14 mouse cellular contexts compared by ENCODE assay signal in the genomic region with DNA sequence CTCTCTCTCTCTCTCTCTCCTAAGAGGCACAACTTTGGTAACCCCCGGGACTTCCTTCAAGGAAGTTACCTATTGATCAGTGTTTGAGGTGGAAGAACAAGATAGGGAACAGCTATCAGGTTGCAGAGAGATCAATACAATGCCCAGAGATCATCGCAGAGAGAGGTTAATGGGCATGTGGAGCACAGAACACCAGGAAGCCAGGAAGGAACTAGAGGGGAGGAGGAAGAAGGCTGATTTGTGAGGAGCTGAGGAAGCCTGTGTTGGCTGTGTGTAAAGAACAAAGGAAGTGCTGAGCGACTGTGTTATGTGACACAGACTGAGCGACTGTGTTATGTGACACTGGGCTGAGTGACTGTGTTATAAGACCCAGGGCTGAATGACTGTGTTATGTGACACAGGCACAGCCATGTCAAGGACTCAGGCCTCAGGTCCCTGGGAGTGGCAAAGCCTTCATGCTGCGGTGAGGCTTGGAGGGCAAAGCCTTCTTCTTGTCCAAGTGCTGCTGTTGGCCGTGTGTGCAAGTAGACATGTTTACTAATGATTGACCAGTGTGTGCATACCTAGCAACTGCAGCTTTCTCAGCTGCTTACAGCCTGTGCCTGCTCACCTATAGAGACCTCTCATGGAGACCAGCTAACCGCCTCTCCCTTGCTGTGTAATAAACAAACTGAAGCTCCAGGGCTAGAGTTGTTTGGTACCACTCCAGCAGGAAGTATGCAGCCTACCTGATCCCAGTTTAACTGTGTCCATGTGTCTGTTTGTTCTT.
A peak's percentile ranks its signal among the peaks of the same experiment; 100 is the strongest.
DNase-seq lines count a peak whose midpoint lies in the region; ATAC-seq and TF ChIP-seq lines count a peak whose summit lies in the region.
"Had no signal": no experiment of that assay in that cellular context is flagged by ENCODE, and none has a peak within 500 bp of the region (broad histone marks: within the 10 kb centered on the region; RNA-seq: fewer than 3 reads in every experiment).

No protein-coding gene starts in this region.

- H3K36me3 ChIP-seq in hindbrain, embryonic 16.5 days (ENCODE audit: control insufficient read depth, insufficient read depth, low read length), result no peaks in the 10 kb centered on the region
- H3K36me3 ChIP-seq in hindbrain, postnatal 0 days (ENCODE audit: insufficient read depth, low read length), result no peaks in the 10 kb centered on the region
- H3K36me3 ChIP-seq: midbrain, embryonic 12.5 days; neural tube, embryonic 12.5 days had no signal

- no peaks in the 10 kb centered on the region for H3K4me1 ChIP-seq in hindbrain, embryonic 16.5 days (ENCODE audit: control insufficient read depth, insufficient read depth, low read depth, low read length)
- H3K4me1 ChIP-seq in hindbrain, postnatal 0 days (ENCODE audit: insufficient read depth, low read length), result no peaks in the 10 kb centered on the region
- H3K4me1 ChIP-seq: midbrain, embryonic 12.5 days; neural tube, embryonic 12.5 days had no signal

- H3K9ac ChIP-seq in hindbrain, embryonic 16.5 days (ENCODE audit: low read depth, low read length), result no peak overlapping the region
- H3K9ac ChIP-seq in hindbrain, postnatal 0 days (replicated peaks; ENCODE audit: low read length), result no peak overlapping the region
- H3K9ac ChIP-seq: hindbrain, embryonic 14.5 days; liver, embryonic 14.5 days; midbrain, embryonic 12.5 days; neural tube, embryonic 12.5 days had no signal

- no peaks in the 10 kb centered on the region for H3K9me3 ChIP-seq in hindbrain, embryonic 16.5 days (ENCODE audit: control insufficient read depth, low read length)
- H3K9me3 ChIP-seq in hindbrain, postnatal 0 days (ENCODE audit: low read length), result no peaks in the 10 kb centered on the region
- H3K9me3 ChIP-seq: midbrain, embryonic 12.5 days; neural tube, embryonic 12.5 days had no signal

- no peak for DNase-seq in hindbrain, postnatal 0 days (ENCODE audit: low spot score)
- peak; percentile 6 for DNase-seq in lung, postnatal 36 days
- no peak for DNase-seq in lung, postnatal 14 days
- DNase-seq in kidney, postnatal 10 days, result peak; percentile 5
- DNase-seq in yolk sac, embryonic 10.5 days (ENCODE audit: low spot score), result peak; percentile 66
- DNase-seq in heart, postnatal 4 days, result no peak
- DNase-seq in right cerebral cortex, postnatal 10 days (ENCODE audit: low spot score in 2 of 2), result no peak
- DNase-seq: adrenal gland, adult 2 months; cerebellum, postnatal 25 days had no signal

- 0 out of 2 replicates have a peak, but pooled peaks have one; percentile 34 for ATAC-seq in hindbrain, embryonic 16.5 days
- ATAC-seq in hindbrain, postnatal 0 days, result no peak

- H3K27ac ChIP-seq in hindbrain, embryonic 16.5 days (ENCODE audit: low read depth, low read length), result no peak overlapping the region
- H3K27ac ChIP-seq in hindbrain, postnatal 0 days, result no peak overlapping the region
- H3K27ac ChIP-seq: hindbrain, embryonic 14.5 days; liver, embryonic 14.5 days; midbrain, embryonic 12.5 days; neural tube, embryonic 12.5 days had no signal

- H3K4me2 ChIP-seq in hindbrain, embryonic 16.5 days (ENCODE audit: low read length), result no peak overlapping the region
- no peak overlapping the region for H3K4me2 ChIP-seq in hindbrain, postnatal 0 days (ENCODE audit: low read depth, low read length)
- H3K4me2 ChIP-seq: hindbrain, embryonic 14.5 days; midbrain, embryonic 12.5 days; neural tube, embryonic 12.5 days had no signal

- no peak for TF ChIP-seq CTCF in hindbrain, postnatal 0 days (IDR thresholded peaks at IDR 0.05; ENCODE audit: low read depth)

- 60% methylated on average over 7 of the region's 7 CpGs for WGBS in hindbrain, embryonic 16.5 days
- 65% methylated on average over 7 of the region's 7 CpGs for WGBS in hindbrain, postnatal 0 days

- H3K27me3 ChIP-seq in hindbrain, embryonic 16.5 days (replicated peaks; ENCODE audit: control insufficient read depth, insufficient read depth, low read length), result no peaks in the 10 kb centered on the region
- H3K27me3 ChIP-seq in hindbrain, postnatal 0 days (ENCODE audit: insufficient read depth, low read length), result no peaks in the 10 kb centered on the region
- H3K27me3 ChIP-seq: midbrain, embryonic 12.5 days; neural tube, embryonic 12.5 days had no signal

- no peak overlapping the region for H3K4me3 ChIP-seq in hindbrain, embryonic 16.5 days (ENCODE audit: low read length)
- H3K4me3 ChIP-seq in hindbrain, postnatal 0 days (ENCODE audit: low read length), result no peak overlapping the region
- H3K4me3 ChIP-seq: midbrain, embryonic 12.5 days; neural tube, embryonic 12.5 days had no signal

Comparison
In these comparisons a context has a peak if more than half of its experiments do, and no peak if none do; other contexts are left out.
1. DNase-seq: peak in lung, postnatal 36 days (single experiment), kidney, postnatal 10 days (single experiment) and yolk sac, embryonic 10.5 days (single experiment); none in hindbrain, postnatal 0 days (single experiment), lung, postnatal 14 days (single experiment), heart, postnatal 4 days (single experiment) and right cerebral cortex, postnatal 10 days (0 of 2).